Mouse (Mus musculus): ENCODE measurements at regions not wholly inside any gene's neighbourhood (a gene's known extent, or its start where the extent isn't known, plus 50 kb on each side); places are given as distances from the start of the nearest gene placed in this dataset.

- no peak for DNase-seq
These were observed 1700.9 kb upstream of the Sel1l start for GRCm38 (mm10) chr12:93549900-93550299.

GRCm38 (mm10) chr12:93523465-93523864, 1674.5 kb upstream of the Sel1l start:
- DNase-seq = no peak

DNA sequence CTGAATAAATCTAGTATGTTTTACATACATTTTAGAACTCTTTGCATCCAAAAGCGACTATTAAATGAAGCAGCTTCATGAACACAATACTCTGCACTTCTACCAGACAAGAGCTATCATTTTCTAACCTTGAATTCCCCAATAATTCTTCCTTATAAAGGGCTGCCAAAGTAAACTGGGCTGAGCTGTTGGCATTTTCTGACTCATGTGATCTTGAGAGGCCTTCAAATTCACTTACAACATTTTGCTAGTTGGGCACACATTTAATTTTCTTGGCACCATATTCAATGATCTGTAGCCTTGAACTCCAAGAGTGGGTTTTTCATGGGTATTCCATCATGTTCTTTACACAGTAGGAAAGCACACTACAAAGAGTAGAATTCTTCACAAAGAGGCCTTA, 1637.4 kb upstream of the Sel1l start:
- DNase-seq = no peak

DNA sequence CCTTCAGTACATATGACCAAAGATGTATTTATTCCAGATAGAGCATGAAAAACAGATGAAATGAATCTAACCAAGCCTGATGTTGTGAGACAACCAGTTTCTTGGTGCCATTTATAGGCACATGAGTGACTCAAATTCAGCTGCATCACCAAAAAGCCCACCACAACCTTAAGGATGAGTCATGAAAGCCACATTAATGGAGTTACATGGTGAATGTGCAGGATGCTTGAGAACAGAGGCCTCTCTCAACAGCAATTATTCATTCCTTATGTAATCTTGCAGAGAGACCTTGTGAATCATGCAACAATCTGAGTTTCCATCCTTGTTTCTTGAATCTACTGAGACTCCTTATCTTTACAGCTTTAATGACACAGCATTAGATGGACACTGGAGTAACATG, 1613.1 kb upstream of the Sel1l start:
- no peak for DNase-seq

- DNase-seq = no peak
These were observed 1600.5 kb upstream of the Sel1l start for GRCm38 (mm10) chr12:93449436-93449835.

- DNase-seq = no peak
These were observed 1580.3 kb upstream of the Sel1l start for GRCm38 (mm10) chr12:93429218-93429617.

- DNase-seq = no peak
These were observed 1579.0 kb upstream of the Sel1l start for GRCm38 (mm10) chr12:93427988-93428387.

DNA sequence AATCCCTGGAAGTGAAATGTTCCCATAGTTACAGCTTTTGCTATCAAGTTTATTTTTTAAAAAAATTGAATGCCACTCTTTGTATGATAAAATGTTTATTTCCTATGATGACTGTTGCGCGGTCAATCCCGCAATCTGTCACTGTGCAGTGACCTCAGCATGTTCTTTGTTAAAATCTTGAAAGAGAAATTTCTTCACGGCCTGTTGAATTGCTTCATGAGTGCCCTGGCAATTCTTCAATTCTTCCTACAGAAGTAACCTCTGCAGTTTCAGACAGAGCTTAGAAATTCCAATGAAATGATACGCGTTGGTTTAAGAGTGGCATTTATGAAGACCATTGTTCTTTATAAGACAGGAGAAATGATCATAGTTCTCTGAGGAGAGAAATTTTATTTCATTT, 1567.4 kb upstream of the Sel1l start:
- no peak for DNase-seq

- no peak for DNase-seq
These were observed 1566.8 kb upstream of the Sel1l start for GRCm38 (mm10) chr12:93415791-93416190.

- DNase-seq = no peak
These were observed 1536.6 kb upstream of the Sel1l start for GRCm38 (mm10) chr12:93385578-93385977.

DNA sequence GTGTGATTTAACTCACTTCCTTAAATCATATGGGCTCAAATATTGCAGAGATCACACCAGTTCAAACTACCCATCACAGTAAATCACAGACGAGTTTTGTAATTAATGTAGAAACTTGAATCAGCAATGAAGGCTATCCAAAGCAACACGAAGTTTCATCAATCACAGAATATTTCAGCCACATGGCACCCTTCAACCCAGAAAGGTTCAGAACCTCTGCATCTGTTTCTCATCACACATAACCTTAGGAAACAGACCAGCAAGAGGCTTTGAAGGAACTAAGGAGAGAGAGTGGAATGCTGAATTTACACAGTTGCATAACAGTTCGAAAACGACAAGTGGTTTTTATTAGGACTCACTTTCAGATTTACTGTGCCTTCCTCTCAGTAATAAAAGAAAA, 1494.0 kb upstream of the Sel1l start:
- DNase-seq = no peak

DNA sequence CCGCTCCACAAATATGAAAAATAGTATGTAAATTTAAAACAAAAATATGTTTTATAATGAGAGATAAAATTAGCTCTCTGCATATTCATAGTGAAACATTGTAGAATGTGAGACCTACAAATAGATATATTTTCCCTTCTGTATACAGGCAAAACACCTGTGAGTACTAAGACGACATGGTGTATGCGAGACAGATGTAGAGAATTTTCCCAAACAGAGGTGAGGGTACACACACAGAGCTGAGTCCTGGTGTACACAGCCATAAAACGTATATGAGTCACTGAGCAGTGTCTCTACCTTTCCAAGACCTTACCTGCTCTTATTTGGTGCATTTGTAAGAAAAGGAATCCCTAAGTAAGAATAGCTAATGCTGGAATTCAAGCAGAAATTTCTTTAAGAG, 1493.6 kb upstream of the Sel1l start:
- no peak for DNase-seq

DNA sequence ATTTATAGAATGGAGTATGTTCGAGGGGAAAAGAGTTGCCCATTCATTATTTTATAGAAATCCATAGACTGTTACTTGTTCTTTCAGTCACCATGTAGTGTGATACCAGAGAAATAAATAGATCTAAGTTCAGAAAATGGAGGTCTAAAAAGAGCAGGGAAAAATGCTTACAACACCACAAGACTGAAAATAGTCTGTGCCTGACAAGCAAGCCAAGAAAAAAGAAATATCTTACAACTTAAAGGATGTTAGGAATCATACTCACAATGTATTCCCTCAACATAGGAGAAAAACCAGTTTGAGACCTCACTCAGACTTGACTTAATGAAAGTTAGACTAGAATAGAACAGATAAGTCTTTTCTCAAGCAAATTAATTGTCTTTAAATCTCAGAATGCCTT, 1486.6 kb upstream of the Sel1l start:
- DNase-seq = no peak

- DNase-seq = no peak
These were observed 1463.3 kb upstream of the Sel1l start for GRCm38 (mm10) chr12:93312214-93312613.

DNA sequence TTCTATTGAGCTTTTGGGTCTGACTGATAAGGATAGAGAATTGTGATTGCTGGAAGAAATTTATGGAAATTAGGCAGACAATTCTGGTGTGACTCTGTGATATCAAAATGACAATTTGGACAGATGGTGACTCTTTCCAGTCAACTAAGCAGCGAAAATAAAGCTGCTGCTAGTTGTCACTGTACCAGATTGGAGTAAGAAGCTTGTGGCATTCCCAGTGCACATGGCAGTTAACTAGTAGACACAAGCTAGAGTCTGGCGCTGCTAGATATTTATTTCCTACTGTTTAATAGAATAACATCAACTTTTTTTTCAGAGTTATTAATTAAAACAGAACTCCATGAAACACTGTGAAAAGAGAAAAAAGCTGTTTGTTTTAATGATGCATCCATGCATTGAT, 1432.9 kb upstream of the Sel1l start:
- DNase-seq = no peak

DNA sequence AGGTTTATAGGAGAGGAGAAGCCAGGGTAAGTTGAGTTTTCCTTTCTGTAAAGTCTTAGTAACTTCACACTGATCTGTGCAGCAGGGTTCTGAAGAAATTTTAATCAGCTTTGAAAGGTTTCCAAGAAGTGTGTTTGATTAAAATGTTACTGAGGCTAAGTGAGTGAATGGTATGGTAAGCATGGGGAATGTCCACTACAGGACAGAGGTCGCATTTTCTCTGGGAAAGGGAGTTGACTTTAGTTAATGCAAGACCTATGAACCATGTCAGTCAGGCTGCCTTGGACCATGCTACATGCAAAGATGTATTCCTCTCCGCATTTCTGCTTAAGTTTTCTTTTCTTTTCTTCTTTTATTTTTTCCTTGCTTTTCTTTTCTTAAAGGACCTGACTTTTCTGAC, 1424.7 kb upstream of the Sel1l start:
- DNase-seq = no peak

GRCm38 (mm10) chr12:93230237-93230636, 1381.3 kb upstream of the Sel1l start:
- DNase-seq = no peak

- DNase-seq = no peak
These were observed 1377.9 kb upstream of the Sel1l start for GRCm38 (mm10) chr12:93226826-93227225.

- DNase-seq = no peak
These were observed 1372.4 kb upstream of the Sel1l start for GRCm38 (mm10) chr12:93221179-93221922.

DNA sequence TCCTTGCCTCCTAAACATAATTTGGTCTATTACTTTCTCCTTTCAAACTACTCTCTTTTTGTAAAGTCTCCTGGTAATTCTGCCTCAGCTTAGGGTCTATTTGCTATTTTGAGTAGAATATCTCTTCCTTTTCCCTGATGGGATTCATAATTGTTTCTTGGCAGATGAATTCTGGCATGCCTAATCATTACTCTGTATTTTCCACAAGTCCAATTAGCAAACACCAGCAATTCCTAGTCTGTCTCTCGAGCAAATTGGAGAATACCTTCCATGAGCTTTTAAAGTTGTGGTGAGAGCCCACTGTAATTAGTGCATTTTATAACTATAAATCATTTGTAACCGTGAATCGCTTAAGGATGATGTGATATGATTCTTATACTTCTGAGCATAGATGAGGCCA, 1358.6 kb upstream of the Sel1l start:
- no peak for DNase-seq

GRCm38 (mm10) chr12:93188940-93189339, 1340.0 kb upstream of the Sel1l start:
- DNase-seq = no peak

GRCm38 (mm10) chr12:93173744-93174143, 1324.8 kb upstream of the Sel1l start:
- DNase-seq = no peak

DNA sequence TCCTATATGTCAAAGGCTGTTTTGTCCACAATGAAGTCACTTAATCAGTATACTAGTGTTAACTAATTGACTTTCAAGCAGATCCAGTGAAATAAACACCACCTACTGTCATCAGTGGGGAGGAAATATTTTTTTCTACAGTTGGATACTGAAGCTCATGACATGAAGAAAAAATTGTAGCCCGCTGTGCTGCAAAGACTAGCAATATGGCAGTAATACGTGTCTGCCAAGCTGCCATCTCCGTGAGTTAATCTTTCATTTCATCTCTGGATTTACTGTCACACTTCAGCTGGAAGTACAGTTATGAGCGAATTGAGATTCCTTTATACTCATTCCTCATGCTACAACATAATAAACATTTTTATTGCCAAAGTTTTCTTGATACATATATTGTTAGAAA, 1311.3 kb upstream of the Sel1l start:
- no peak for DNase-seq

DNA sequence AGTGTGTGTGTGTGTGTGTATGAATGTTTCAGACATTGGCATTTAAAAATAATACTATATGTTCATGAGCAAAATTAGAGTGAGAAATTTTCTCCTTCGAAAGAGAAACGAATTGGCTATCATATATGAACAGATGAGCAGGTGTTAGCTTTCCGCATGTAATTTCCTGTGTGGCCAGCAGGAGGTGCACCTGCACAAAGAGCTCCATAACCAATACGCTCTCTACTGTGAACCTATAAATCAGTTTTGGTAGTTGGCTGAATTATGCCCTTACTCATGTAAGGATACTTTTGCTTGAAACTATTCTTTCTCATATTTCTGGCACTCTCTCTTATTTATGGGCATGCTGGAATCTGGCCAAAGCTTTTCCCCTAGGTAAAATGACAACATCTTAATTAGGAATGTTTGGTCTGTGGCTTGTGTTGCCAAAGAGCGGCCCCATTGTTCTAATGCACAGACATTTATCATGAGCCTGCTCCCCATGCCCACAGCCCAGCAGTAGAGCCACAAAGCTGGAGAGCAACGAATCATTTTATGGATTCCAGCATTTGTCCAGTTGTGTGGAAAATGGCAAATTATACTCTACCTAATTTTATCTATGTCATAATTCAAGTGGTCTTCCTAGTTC, 1303.8 kb upstream of the Sel1l start:
- DNase-seq = peak; percentile 8

- DNase-seq = no peak
These were observed 1302.6 kb upstream of the Sel1l start for GRCm38 (mm10) chr12:93151530-93151929.

Measured in right cerebral cortex, postnatal 25 days (tissue).